Mouse (Mus musculus): ENCODE results near the gene Cyp1a2. TPM values are rescaled to one million over a fixed set of nuclear protein-coding genes. Genes with fewer than 3 reads are reported as not detected.
A peak's percentile ranks its signal among the peaks of the same experiment; 100 is the strongest.
"Not testable (repeated sequence)": the region's sequence is repeated elsewhere in the genome, so short reads cannot be mapped to it uniquely, and the experiment has no call there.

Gene Cyp1a2
- polyA plus RNA-seq (2012; rRNA removed), result 0.08 and 0.67 TPM in 2 replicates

DNA sequence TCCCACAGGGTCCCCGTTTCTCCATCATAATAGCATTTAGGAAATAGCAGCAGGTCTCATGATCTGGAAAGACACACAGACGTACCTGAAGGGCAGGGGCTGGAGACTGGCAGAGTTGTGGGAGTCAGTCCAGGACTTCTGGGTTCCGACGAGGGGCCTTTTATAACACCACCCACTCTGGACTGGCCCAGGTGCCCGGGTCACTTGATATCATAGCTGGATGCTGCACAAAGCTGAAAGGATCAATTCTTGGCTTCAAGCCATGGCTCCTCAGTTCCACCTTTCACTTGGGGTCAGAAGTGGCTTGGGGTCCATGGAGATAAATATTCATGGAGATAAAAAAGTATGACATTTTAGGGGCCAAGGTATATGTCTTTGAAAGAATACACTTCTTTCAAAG is at the start of gene Cyp1a2:
Gene Cyp1a2, minus strand, starts transcription at position 184 of the 400 bp plus-strand sequence.
- no peak for DNase-seq (ENCODE audit: low read depth)

DNA sequence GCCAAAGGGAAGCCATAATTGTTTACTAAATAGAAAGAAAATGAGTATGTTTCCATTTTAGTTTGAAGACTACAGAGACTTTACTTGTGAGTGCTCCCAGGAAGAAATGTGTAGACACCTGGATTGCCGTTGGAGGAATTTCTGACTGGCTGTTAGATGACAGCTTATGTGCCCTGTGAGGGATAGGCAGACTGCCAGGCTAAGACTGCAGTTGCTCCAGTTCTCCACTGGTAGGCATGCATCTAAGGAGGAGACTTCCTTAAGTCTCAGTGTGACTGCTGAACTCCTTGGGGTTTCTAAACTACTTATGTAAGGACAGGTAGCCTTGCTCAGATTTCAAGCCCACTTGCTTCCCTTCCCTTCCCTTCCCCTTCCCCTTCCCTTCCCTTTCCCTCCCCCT is 44.8 kb upstream of the Cyp1a2 start:
- no peak for DNase-seq (ENCODE audit: low read depth)

- no peak for DNase-seq (ENCODE audit: low read depth)
Measured at GRCm38 (mm10) chr9:57724701-57725100, 41.2 kb upstream of the Cyp1a2 start.

DNA sequence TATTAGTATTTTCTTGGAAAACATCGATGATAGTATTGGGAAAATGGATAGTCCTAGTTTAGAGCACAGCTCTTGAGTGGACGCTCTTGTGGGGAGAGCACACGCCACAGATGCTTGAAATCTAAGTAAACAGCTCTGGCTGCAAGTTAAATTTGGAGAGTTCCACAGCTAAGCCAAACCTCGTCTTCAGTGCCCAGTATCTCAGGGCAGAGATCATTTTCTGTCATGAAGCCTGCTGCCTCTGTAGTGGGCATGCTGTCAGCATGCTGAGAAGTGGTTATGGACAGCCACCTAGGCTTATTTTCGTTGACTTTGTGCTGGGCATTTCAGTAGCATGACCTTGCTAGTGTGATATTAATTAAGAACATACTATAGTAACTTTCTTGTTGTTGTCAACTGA is 40.3 kb upstream of the Cyp1a2 start:
- no peak for DNase-seq (ENCODE audit: low read depth)

GRCm38 (mm10) chr9:57723315-57723715 is 39.8 kb upstream of the Cyp1a2 start:
- DNase-seq (ENCODE audit: low read depth), result peak; percentile 100

GRCm38 (mm10) chr9:57722371-57722770 is 38.9 kb upstream of the Cyp1a2 start:
- DNase-seq (ENCODE audit: low read depth), result no peak

- DNase-seq (ENCODE audit: low read depth), result no peak
Measured at GRCm38 (mm10) chr9:57720736-57721135, 37.2 kb upstream of the Cyp1a2 start.

GRCm38 (mm10) chr9:57718408-57718807 is 34.9 kb upstream of the Cyp1a2 start:
- DNase-seq (ENCODE audit: low read depth), result no peak

DNA sequence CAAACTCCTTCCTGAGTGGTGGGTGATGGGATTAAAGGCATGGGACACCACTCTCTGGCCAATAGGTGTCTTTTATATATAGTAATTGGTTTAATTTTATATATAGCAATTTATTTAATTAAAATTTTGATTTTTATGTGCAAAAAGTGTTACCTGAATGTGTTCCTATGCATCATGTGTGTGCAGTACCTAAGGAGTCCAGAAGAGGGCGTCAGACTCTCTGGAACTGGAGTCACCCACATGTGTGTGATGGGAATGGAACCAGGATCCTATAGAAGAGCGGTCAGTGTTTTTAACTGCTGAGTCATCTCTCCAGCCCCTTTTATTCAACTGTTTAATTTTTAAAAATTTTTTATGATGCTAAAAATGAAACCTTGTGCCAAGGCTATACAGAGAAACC is 28.7 kb upstream of the Cyp1a2 start:
- DNase-seq (ENCODE audit: low read depth), result no peak

- not testable (repeated sequence) for DNase-seq (ENCODE audit: low read depth)
Measured at GRCm38 (mm10) chr9:57710214-57710613, 26.7 kb upstream of the Cyp1a2 start.

- no peak for DNase-seq (ENCODE audit: low read depth)
Measured at GRCm38 (mm10) chr9:57708720-57709274, 25.3 kb upstream of the Cyp1a2 start.

DNA sequence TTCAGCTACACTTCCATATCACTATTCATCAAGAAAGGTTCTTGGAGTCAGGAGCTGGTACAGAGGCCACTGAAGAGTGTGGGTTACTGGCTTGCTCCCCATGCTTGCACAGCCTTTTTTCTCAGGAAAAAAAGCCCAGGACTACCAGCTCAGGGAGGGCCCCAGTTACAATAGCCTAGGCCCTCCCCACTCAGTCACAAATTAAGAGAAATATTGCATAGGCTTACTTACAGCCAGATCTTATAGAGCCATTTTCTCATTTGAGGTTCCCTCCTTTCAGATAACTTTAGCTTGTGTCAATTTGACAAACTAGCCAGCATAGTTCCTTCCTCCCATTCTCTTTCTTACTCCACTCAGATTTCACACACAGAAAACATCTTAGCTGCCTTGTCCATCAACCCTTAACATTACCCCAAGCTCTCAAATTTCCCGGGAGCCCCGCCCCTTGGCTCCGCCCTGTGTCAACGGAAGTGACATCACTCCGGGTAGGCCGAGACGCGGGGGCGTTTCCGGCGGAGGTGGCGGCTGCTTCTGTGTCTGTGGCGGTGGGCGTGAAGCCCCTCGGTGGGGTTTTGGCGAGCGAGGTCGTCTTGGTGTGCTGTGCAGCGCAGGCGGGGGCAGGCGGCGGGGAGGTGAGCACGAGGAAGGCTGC is 24.7 kb upstream of the Cyp1a2 start, which contains the start of gene Edc3:
Gene Edc3, plus strand, starts transcription at position 473 of the 652 bp plus-strand sequence.
- DNase-seq (ENCODE audit: low read depth), result no peak

- peak; percentile 95 for DNase-seq (ENCODE audit: low read depth)
Measured at GRCm38 (mm10) chr9:57706496-57706895, 23.0 kb upstream of the Cyp1a2 start.

DNA sequence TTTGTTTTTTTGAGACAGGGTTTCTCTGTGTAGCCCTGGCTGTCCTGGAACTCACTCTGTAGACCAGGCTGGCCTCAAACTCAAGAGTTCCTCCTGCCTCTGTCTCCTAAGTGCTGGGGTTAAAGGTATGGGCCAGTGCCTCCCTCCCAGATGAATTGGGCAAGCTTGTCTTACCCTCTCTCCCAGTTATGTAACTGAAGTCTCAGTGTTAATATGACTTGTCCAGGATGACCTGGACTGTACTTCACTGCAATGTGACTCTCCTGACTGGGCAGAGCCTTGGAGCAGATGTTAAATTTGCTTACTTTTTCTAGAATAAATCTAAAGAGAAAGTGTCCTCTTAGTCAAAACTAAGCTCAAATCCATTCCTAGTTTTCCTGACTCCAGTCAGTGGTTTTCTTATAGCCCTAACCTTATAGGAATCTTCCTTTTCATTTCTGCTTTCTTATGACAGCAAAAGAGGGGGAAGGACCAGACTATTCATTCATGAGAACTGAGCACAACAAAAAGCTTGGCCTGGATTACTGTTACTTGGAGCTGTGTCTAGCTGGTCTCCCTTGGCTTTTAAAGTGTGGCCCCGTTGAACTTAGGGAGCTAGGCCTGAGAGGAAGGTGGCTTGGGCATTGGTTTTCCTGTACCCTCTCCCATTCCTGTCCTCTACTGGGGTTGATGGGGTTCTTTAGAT is 15.1 kb upstream of the Cyp1a2 start:
- DNase-seq (ENCODE audit: low read depth), result no peak

- DNase-seq (ENCODE audit: low read depth), result no peak
Measured at GRCm38 (mm10) chr9:57697380-57697779, 13.9 kb upstream of the Cyp1a2 start.

DNA sequence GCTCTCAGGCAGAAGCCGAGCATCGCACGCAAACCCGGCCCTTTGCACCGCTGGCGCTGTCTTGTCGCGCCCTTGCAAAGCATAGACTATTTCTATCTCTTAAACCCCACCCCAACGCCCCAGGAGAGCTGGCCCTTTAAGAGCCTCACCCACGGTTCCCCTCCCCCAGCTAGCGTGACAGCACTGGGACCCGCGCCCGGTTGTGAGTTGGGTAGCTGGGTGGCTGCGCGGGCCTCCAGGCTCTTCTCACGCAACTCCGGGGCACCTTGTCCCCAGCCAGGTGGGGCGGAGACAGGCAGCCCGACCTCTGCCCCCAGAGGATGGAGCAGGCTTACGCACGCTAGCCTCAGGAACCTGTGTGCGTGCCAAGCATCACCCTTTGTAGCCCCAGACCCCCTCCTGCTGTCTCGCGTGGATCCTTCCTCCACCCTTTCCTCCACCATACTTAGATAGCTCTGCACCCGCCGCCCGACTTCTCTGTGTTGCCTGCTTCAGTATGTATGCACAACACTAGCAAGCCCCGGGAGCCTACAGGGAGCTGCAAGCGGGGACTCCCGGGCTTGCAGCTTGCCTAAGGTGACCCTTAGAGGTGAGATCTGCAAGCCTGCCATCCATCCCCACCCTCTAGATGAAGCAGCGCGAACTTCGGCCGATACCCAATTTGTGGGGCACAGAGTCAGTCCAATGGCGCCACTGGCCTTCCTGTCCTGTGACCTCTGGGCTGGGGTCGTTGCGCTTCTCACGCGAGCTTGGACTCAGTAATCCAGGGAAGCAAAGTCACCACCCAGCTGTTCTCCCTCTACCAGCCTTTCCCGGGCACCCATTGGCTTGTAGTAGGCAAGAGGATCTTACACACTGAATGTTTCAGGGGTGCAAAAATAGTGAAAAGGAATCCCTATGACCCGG is 13.1 kb upstream of the Cyp1a2 start:
- no peak for DNase-seq (ENCODE audit: low read depth)

- DNase-seq (ENCODE audit: low read depth), result no peak
Measured at GRCm38 (mm10) chr9:57694108-57694507, 10.6 kb upstream of the Cyp1a2 start.

GRCm38 (mm10) chr9:57688606-57689005 is 5.1 kb upstream of the Cyp1a2 start:
- DNase-seq (ENCODE audit: low read depth), result no peak

GRCm38 (mm10) chr9:57688158-57688557 is 4.7 kb upstream of the Cyp1a2 start:
- no peak for DNase-seq (ENCODE audit: low read depth)

DNA sequence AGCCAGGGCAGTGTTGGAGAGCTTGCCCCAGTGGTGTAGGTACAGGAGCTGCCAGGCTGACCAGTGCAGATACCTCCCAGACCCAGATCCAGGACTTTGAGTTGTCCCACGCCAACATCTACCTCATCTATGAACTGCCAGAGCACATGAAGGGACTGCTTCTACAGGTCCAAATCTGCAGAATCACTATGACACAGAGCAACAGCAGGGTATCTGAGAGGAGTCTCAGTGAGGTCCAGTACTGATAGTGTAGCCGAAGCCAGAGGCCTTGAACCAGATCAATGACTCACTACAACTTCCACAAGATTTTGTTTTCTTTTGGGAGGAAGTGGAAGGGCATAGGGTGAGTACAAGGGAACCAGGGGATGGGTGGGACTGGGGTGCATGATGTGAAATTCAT is 4.2 kb upstream of the Cyp1a2 start, which contains the start of gene Cyp1a1:
Gene Cyp1a1, plus strand, starts transcription at position 178 of the 400 bp plus-strand sequence.
- DNase-seq (ENCODE audit: low read depth), result no peak

- no peak for DNase-seq (ENCODE audit: low read depth)
Measured at GRCm38 (mm10) chr9:57686011-57686410, 2.5 kb upstream of the Cyp1a2 start.

- DNase-seq (ENCODE audit: low read depth), result no peak
Measured at GRCm38 (mm10) chr9:57681411-57681810, 2.1 kb downstream of the Cyp1a2 start.
